Mouse (Mus musculus) duodenum, adult 2 months (tissue): ENCODE data around the gene Defb25. TPM values are rescaled to one million over a fixed set of nuclear protein-coding genes. Genes with fewer than 3 reads are reported as not detected.

Experiments used
- polyA plus RNA-seq: library from polyadenylated mRNA; depleted of rRNA; stranded (reverse); fragments of >200 nt; gene quantifications from 2 replicates; pipeline ENCODE4 v1.2.3, GENCODE M21; 2012; ENCODE audit warnings: low replicate concordance; rRNA removed

Defb25 gene
- polyA plus RNA-seq = not detected in 2 replicates

GRCm38 (mm10) chr2:152622953-152623352 is at the start of gene Defb25:
Gene Defb25, minus strand, starts transcription at chr2:152623053.

DNA sequence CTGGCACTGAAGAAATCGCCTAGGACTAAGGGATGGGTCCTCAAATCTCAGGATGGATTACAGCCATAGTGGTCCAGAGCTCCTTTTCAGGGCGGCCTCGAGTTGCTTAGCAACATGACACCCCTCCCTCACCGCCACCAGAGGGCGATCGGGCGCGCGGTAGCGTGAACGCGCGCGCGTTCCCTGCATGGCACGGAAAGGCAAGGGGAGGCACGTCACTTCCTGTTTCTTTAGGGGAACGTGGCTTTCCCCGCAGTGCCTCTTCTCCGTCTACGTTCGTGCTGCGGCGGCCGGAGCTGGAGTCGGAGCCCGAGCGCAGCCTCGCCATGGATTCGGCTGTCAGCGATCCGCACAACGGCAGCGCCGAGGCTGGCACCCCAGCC is 46.4 kb upstream of the Defb25 start, which contains the start of gene H13:
Gene H13 (plus strand): TSS at position 206 of the 383 bp plus-strand sequence.

GRCm38 (mm10) chr2:152626774-152627591 is 4.1 kb upstream of the Defb25 start, which contains the start of gene Rem1:
Gene Rem1, plus strand, starts transcription at chr2:152626951.

GRCm38 (mm10) chr2:152604057-152604456 is 18.8 kb downstream of the Defb25 start, which contains the start of gene Defb36:
Gene Defb36, plus strand, starts transcription at chr2:152604327.

DNA sequence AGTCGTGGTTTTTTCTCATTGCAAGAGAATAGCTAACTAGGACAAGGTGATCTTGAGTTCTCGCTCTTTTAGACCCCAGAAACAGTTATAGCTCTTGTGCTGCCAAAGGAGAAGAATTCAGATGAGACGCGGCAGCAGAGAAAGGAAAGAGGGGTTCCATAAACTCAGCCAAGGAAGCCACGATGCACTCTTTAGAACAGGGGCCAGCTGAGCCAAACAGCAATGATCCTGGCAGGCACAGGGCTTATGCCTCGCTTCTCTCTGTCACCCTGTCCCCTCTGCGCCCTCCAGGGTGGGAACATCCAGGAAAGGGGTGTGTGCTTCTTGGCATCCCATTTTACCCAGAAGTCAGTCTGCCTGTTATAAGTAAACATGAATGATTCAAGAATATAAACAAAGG is 23.6 kb downstream of the Defb25 start, which contains the start of gene Defb45:
Gene Defb45 (minus strand): TSS at position 101 of the 400 bp plus-strand sequence.

DNA sequence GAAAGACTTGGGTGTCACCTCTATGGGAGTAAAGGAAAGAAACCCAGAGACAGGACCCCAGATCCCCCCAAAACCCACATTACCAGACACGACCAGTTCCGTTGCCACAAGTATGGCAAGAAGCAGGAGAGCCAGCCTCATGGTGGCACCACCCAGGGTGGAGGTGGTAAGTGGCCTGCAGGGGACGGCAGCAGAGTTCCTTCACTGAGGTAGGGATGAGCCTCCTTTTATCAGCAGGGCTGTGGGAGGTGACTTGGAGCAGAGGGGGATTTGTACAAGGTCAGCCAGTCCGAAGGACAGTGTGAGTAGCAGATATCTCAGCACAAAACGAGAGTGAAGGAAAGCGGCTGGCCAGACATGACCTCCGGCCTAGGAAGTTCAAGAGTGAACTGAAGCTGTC is 42.7 kb downstream of the Defb25 start, which contains the start of gene Defb19:
Gene Defb19 (minus strand): TSS at position 206 of the 400 bp plus-strand sequence.

Other genes with a start within 250 kb of the Defb25 start
- 0.57 and 0.86 TPM in 2 replicates for gene Nrsn2, start 246.4 kb downstream of the Defb25 start, polyA plus RNA-seq
- gene Sox12, start 225.0 kb downstream of the Defb25 start, polyA plus RNA-seq = 3.0 and 3.3 TPM in 2 replicates
- 0.54 and 0.89 TPM in 2 replicates for gene Zcchc3, start 208.0 kb downstream of the Defb25 start, polyA plus RNA-seq
- not detected in 2 replicates for gene 6820408C15Rik, start 207.5 kb downstream of the Defb25 start, polyA plus RNA-seq
- not detected in 2 replicates for gene Defb23, start 158.4 kb downstream of the Defb25 start, polyA plus RNA-seq
- gene Defb20, start 146.0 kb downstream of the Defb25 start, polyA plus RNA-seq = not detected in 2 replicates
- gene Defb22, start 132.9 kb downstream of the Defb25 start, polyA plus RNA-seq = not detected in 2 replicates
- gene Defb26, start 111.4 kb downstream of the Defb25 start, polyA plus RNA-seq = not detected in 2 replicates
- gene Defb28, start 104.8 kb downstream of the Defb25 start, polyA plus RNA-seq = not detected in 2 replicates
- not detected in 2 replicates for gene Defb29, start 83.0 kb downstream of the Defb25 start, polyA plus RNA-seq
- not detected in 2 replicates for gene Gm17416, start 53.7 kb downstream of the Defb25 start, polyA plus RNA-seq
- not detected in 2 replicates for gene Defb21, start 50.3 kb downstream of the Defb25 start, polyA plus RNA-seq
- not detected in 2 replicates for gene Defb19, start 42.7 kb downstream of the Defb25 start, polyA plus RNA-seq
- not detected in 2 replicates for gene Defb45, start 23.7 kb downstream of the Defb25 start, polyA plus RNA-seq
- not detected in 2 replicates for gene Defb36, start 18.7 kb downstream of the Defb25 start, polyA plus RNA-seq
- gene Rem1, start 3.9 kb upstream of the Defb25 start, polyA plus RNA-seq = 4.0 and 4.4 TPM in 2 replicates
- gene H13, start 46.4 kb upstream of the Defb25 start, polyA plus RNA-seq = 131 and 168 TPM in 2 replicates
- 1.0 and 1.1 TPM in 2 replicates for gene Mcts2, start 64.0 kb upstream of the Defb25 start, polyA plus RNA-seq
- 431 and 630 TPM in 2 replicates for gene Id1, start 113.2 kb upstream of the Defb25 start, polyA plus RNA-seq
- 0.60 and 1.2 TPM in 2 replicates for gene Cox4i2, start 131.1 kb upstream of the Defb25 start, polyA plus RNA-seq
- 28.4 and 66.4 TPM in 2 replicates for gene Bcl2l1, start 208.7 kb upstream of the Defb25 start, polyA plus RNA-seq
- gene Tpx2, start 224.9 kb upstream of the Defb25 start, polyA plus RNA-seq = 0.34 and 0.41 TPM in 2 replicates